Comparison of ENCODE assay signal across 9 mouse cellular contexts in the genomic region with DNA sequence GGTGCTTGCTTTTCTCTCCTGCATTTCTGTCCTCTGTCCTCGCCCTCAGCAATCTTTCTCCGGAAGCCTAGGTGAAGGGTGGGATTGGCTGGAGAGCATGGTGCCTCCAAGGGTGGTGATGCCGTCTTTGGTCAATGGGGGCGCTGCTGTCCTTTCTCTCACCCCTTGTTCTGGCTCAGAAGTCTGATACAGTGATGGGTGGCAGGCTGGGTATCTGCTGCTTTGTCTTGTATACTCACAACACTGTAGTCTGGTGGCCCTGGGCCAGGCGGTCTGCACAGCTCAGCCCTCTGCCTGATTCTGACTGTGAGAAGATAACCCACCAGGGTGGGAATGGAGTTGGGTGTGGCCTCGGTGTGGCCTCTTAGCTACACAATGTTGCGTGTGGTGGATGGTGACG. TPM values are rescaled to one million over a fixed set of nuclear protein-coding genes. Genes with fewer than 3 reads are reported as not detected.
DNase-seq lines count a peak whose midpoint lies in the region; ATAC-seq and TF ChIP-seq lines count a peak whose summit lies in the region.
"Had no signal": no experiment of that assay in that cellular context is flagged by ENCODE, and none has a peak within 500 bp of the region (broad histone marks: within the 10 kb centered on the region; RNA-seq: fewer than 3 reads in every experiment).

No protein-coding gene starts in this region.

- peaks cover 12% of the 10 kb centered on the region; the same call in 1 of the 2 replicates for H3K4me1 ChIP-seq in kidney, postnatal 0 days (replicated peaks; ENCODE audit: insufficient read depth, low read length)
- H3K4me1 ChIP-seq in E14TG2a.4 (replicated peaks; ENCODE audit: low read depth, low read length), result peaks cover 40% of the 10 kb centered on the region
- peaks cover 1% of the 10 kb centered on the region; the same call in 1 of the 2 replicates for H3K4me1 ChIP-seq in bone marrow, adult 2 months (ENCODE audit: control insufficient read depth, insufficient read depth, low read length)
- H3K4me1 ChIP-seq in liver, postnatal 0 days (ENCODE audit: insufficient read depth), result peaks cover 21% of the 10 kb centered on the region

- TF ChIP-seq EP300 in liver, postnatal 0 days (IDR thresholded peaks at IDR 0.05; ENCODE audit: low read depth), result no peak

- WGBS in kidney, postnatal 0 days, result 82% methylated on average over 8 of the region's 8 CpGs
- whole genome bisulfite sequencing in bone marrow, adult 2 months, result 67% methylated on average over 8 of the region's 8 CpGs
- WGBS in liver, postnatal 0 days (ENCODE audit: insufficient replicate concordance), result 54% methylated on average over 8 of the region's 8 CpGs

- H3K27me3 ChIP-seq in kidney, postnatal 0 days (ENCODE audit: insufficient read depth, low read length), result no peaks in the 10 kb centered on the region
- H3K27me3 ChIP-seq in E14TG2a.4 (ENCODE audit: insufficient read depth, low read length), result peaks cover 15% of the 10 kb centered on the region; the same call in 1 of the 2 replicates
- H3K27me3 ChIP-seq in liver, postnatal 0 days (ENCODE audit: insufficient read depth, low read length), result no peaks in the 10 kb centered on the region

- TF ChIP-seq POLR2A in bone marrow, adult 2 months (IDR thresholded peaks at IDR 0.05; ENCODE audit: borderline replicate concordance, control insufficient read depth, low read depth, low read length), result no peak

- peak; percentile 30; the same call in 1 of the 2 replicates for TF ChIP-seq CTCF in kidney, postnatal 0 days (IDR thresholded peaks at IDR 0.05; ENCODE audit: low read depth)
- peak; percentile 43 for TF ChIP-seq CTCF in E14TG2a.4 (conservative IDR thresholded peaks at IDR 0.05; ENCODE audit: low read length)
- peak; percentile 30; the same call in 1 of the 2 replicates for TF ChIP-seq CTCF in bone marrow, adult 2 months (IDR thresholded peaks at IDR 0.05; ENCODE audit: control insufficient read depth, insufficient read depth, low read length)
- TF ChIP-seq CTCF in liver, postnatal 0 days (IDR thresholded peaks at IDR 0.05; ENCODE audit: low read depth), result peak; percentile 59

- H3K36me3 ChIP-seq in kidney, postnatal 0 days (ENCODE audit: insufficient read depth, low read length), result peaks cover 32% of the 10 kb centered on the region; the same call in 1 of the 2 replicates
- H3K36me3 ChIP-seq in E14TG2a.4 (ENCODE audit: insufficient read depth, low read length), result no peaks in the 10 kb centered on the region
- no peaks in the 10 kb centered on the region for H3K36me3 ChIP-seq in liver, postnatal 0 days (replicated peaks; ENCODE audit: insufficient read depth, low read length)

- no peak overlapping the region for H3K27ac ChIP-seq in kidney, postnatal 0 days
- no peak overlapping the region for H3K27ac ChIP-seq in bone marrow, adult 2 months (ENCODE audit: control insufficient read depth, insufficient read depth, low read depth, low read length, poor library complexity)
- no peak overlapping the region for H3K27ac ChIP-seq in liver, postnatal 0 days (ENCODE audit: low read depth)

- no peak overlapping the region for H3K4me3 ChIP-seq in kidney, postnatal 0 days (replicated peaks; ENCODE audit: low read depth, low read length)
- no peak overlapping the region for H3K4me3 ChIP-seq in E14TG2a.4 (replicated peaks; ENCODE audit: low read length)
- H3K4me3 ChIP-seq in bone marrow, adult 2 months (replicated peaks; ENCODE audit: control insufficient read depth, low read depth, low read length), result no peak overlapping the region
- H3K4me3 ChIP-seq in liver, postnatal 0 days (ENCODE audit: low read depth, low read length), result no peak overlapping the region
- H3K4me3 ChIP-seq: myocyte had no signal

- DNase-seq in kidney, postnatal 0 days (ENCODE audit: low spot score), result no peak
- no peak for DNase-seq in kidney, postnatal 25 days
- peak; percentile 40 for DNase-seq in liver, postnatal 0 days
- DNase-seq in urinary bladder, adult 18-20 months (ENCODE audit: low spot score in 2 of 2), result no peak
- no peak for DNase-seq in right cerebral cortex, postnatal 10 days (ENCODE audit: low spot score in 2 of 2)

- no peak overlapping the region for H3K9ac ChIP-seq in kidney, postnatal 0 days (ENCODE audit: low read depth, low read length)
- no peak overlapping the region for H3K9ac ChIP-seq in liver, postnatal 0 days (replicated peaks)

- H3K9me3 ChIP-seq in kidney, postnatal 0 days (replicated peaks; ENCODE audit: low read length), result no peaks in the 10 kb centered on the region
- no peaks in the 10 kb centered on the region for H3K9me3 ChIP-seq in E14TG2a.4 (ENCODE audit: low read length)
- no peaks in the 10 kb centered on the region for H3K9me3 ChIP-seq in liver, postnatal 0 days (ENCODE audit: low read length)

- no peak for ATAC-seq in kidney, postnatal 0 days (replicated peaks; ENCODE audit: low FRiP score, low read depth)
- peak; percentile 10 for ATAC-seq in liver, postnatal 0 days
- ATAC-seq: inflammation-experienced regulatory T-cells, adult 6 months had no signal

- no peak overlapping the region for H3K4me2 ChIP-seq in kidney, postnatal 0 days (ENCODE audit: low read length)
- H3K4me2 ChIP-seq in liver, postnatal 0 days (ENCODE audit: low read depth, low read length), result no peak overlapping the region

RNA-seq across cellular contexts. Expression of gene Smyd2, which starts 51.6 kb away (rescaled TPM):
- 70.4 and 72.1 TPM in 2 replicates for polyA plus RNA-seq in kidney, postnatal 0 days (2015; fragmentation: Nextera tagmentation; extraction: Ambion mirVana)
- 16.9 and 30.0 TPM in 2 replicates for polyA plus RNA-seq in bone marrow, adult 2 months (2011; ENCODE audit: insufficient read depth, insufficient read length, low replicate concordance, missing spikeins)
- polyA plus RNA-seq in liver, postnatal 0 days (2015; fragmentation: Nextera tagmentation; extraction: Ambion mirVana), result 21.4 and 23.3 TPM in 2 replicates
